Mouse (Mus musculus): ENCODE measurements around the gene Rab11fip4. TPM values are rescaled to one million over a fixed set of nuclear protein-coding genes. Genes with fewer than 3 reads are reported as not detected.

The Rab11fip4 gene
- total and polyA plus RNA-seq, 3 experiments, result 13.2 to 41.6 (median 26.6) TPM

- TF ChIP-seq RCOR1 (conservative IDR thresholded peaks at IDR 0.05; ENCODE audit: low read depth, low read length), result no peak
- no peak for TF ChIP-seq NRF1 (IDR thresholded peaks at IDR 0.05; ENCODE audit: low read depth, low read length)
- no peak for TF ChIP-seq USF2 (conservative IDR thresholded peaks at IDR 0.05; ENCODE audit: low read depth, low read length)
- TF ChIP-seq CHD1 (IDR thresholded peaks at IDR 0.05; ENCODE audit: low read depth, low read length), result no peak
- TF ChIP-seq MAZ (IDR thresholded peaks at IDR 0.05; ENCODE audit: low read depth, low read length), result no peak
- TF ChIP-seq TBP (conservative IDR thresholded peaks at IDR 0.05; ENCODE audit: low read depth, low read length), result no peak
- Histone ChIP-seq H3K36me3 (replicated peaks in 1 of 2; ENCODE audit: control insufficient read depth in 1 of 2, insufficient read depth in 1 of 2, low read length in 1 of 2) (peaks cover 42 to 74% of the 10 kb centered on the region in 2 experiments), H3K9me3 (replicated peaks; ENCODE audit: low read length) (no peaks in the 10 kb centered on the region), H3K27me3 (replicated peaks) (no peaks in the 10 kb centered on the region), H3K4me2 (ENCODE audit: insufficient read depth, low read depth, poor library complexity, severe bottlenecking) (no peak overlapping the region), H3K79me2 (replicated peaks; ENCODE audit: control insufficient read depth, extremely low read depth, insufficient read depth, poor library complexity, severe bottlenecking) (no peaks in the 10 kb centered on the region), H3K4me1 (ENCODE audit: control insufficient read depth in 1 of 2, insufficient read depth in 2 of 2) (peaks cover 5 to 17% of the 10 kb centered on the region in 2 experiments), H3K27ac (ENCODE audit: insufficient read depth, low read depth) (no peak overlapping the region), H3K9ac (ENCODE audit: insufficient read depth, low read depth) (no peak overlapping the region), H3K4me3 (replicated peaks in 1 of 3; ENCODE audit: low read depth in 2 of 3, low read length in 2 of 3, poor library complexity in 1 of 3) (no peak overlapping the region)
- in situ Hi-C loops (cut with MboI; ENCODE audit: low pct_ligation_motif_present, low pct_unique_long_range_greater_than_20kb, low sequenced_read_pairs) (no loop called here), dilution Hi-C loops (cut with MboI; ENCODE audit: extremely low pct_ligation_motif_present, extremely low pct_unique_long_range_greater_than_20kb, low sequenced_read_pairs) (no loop called here)
- no peak for DNase-seq (ENCODE audit: extremely low read depth)
Measured at GRCm38 (mm10) chr11:79560536-79560935, 30.5 kb upstream of the Rab11fip4 start.

- Histone ChIP-seq H3K27ac (ENCODE audit: insufficient read depth, low read depth) (no peak overlapping the region), H3K79me2 (replicated peaks; ENCODE audit: control insufficient read depth, extremely low read depth, insufficient read depth, poor library complexity, severe bottlenecking) (no peaks in the 10 kb centered on the region), H3K9me3 (replicated peaks; ENCODE audit: low read length) (peaks cover 3% of the 10 kb centered on the region), H3K9ac (ENCODE audit: insufficient read depth, low read depth) (no peak overlapping the region), H3K36me3 (replicated peaks in 1 of 2; ENCODE audit: control insufficient read depth in 1 of 2, insufficient read depth in 1 of 2, low read length in 1 of 2) (peaks cover 48 to 82% of the 10 kb centered on the region in 2 experiments), H3K4me1 (ENCODE audit: control insufficient read depth in 1 of 2, insufficient read depth in 2 of 2) (peaks cover 5 to 17% of the 10 kb centered on the region in 2 experiments), H3K27me3 (replicated peaks) (no peaks in the 10 kb centered on the region), H3K4me3 (replicated peaks in 1 of 3; ENCODE audit: low read depth in 2 of 3, low read length in 2 of 3, poor library complexity in 1 of 3) (no peak overlapping the region), H3K4me2 (ENCODE audit: insufficient read depth, low read depth, poor library complexity, severe bottlenecking) (no peak overlapping the region)
- DNase-seq (ENCODE audit: extremely low read depth), result no peak
- TF ChIP-seq NELFE (IDR thresholded peaks at IDR 0.05; ENCODE audit: low read depth, low read length) (no peak), BHLHE40 (IDR thresholded peaks at IDR 0.05; ENCODE audit: low read depth, low read length) (0 out of 2 replicates have a peak, but pooled peaks have one; percentile 7), ETS1 (conservative IDR thresholded peaks at IDR 0.05; ENCODE audit: low read depth, low read length) (peak; percentile 59), TCF12 (IDR thresholded peaks at IDR 0.05; ENCODE audit: low read depth, low read length) (0 out of 2 replicates have a peak, but pooled peaks have one; percentile 47)
- in situ Hi-C loops (cut with MboI; ENCODE audit: low pct_ligation_motif_present, low pct_unique_long_range_greater_than_20kb, low sequenced_read_pairs), result no loop called here
- dilution Hi-C loops (cut with MboI; ENCODE audit: extremely low pct_ligation_motif_present, extremely low pct_unique_long_range_greater_than_20kb, low sequenced_read_pairs), result no loop called here
Measured at GRCm38 (mm10) chr11:79563493-79563892, 27.5 kb upstream of the Rab11fip4 start.

- no peak for DNase-seq (ENCODE audit: extremely low read depth)
- H3K9me3 ChIP-seq (replicated peaks; ENCODE audit: low read length), result peaks cover 3% of the 10 kb centered on the region
- H3K36me3 ChIP-seq (replicated peaks in 1 of 2; ENCODE audit: control insufficient read depth in 1 of 2, insufficient read depth in 1 of 2, low read length in 1 of 2), result peaks cover 42 to 79% of the 10 kb centered on the region in 2 experiments
- peak; percentile 15; the same call in 1 of the 2 replicates for TF ChIP-seq SMC3 (IDR thresholded peaks at IDR 0.05; ENCODE audit: low read depth, low read length)
- peak in 1 of 2 experiments; percentile 36; a peak in 2 of 4 replicates for TF ChIP-seq CTCF (conservative IDR thresholded peaks at IDR 0.05 in 1 of 2, IDR thresholded peaks at IDR 0.05 in 1 of 2; ENCODE audit: low read depth in 2 of 2, low read length in 2 of 2)
- peak; percentile 24 for TF ChIP-seq RAD21 (IDR thresholded peaks at IDR 0.05; ENCODE audit: low read depth, low read length)
- TF ChIP-seq MAZ (IDR thresholded peaks at IDR 0.05; ENCODE audit: low read depth, low read length), result no peak
- H3K4me1 ChIP-seq (ENCODE audit: control insufficient read depth in 1 of 2, insufficient read depth in 2 of 2), result peaks cover 5 to 39% of the 10 kb centered on the region in 2 experiments
- no peaks in the 10 kb centered on the region for H3K79me2 ChIP-seq (replicated peaks; ENCODE audit: control insufficient read depth, extremely low read depth, insufficient read depth, poor library complexity, severe bottlenecking)
- H3K9ac ChIP-seq (ENCODE audit: insufficient read depth, low read depth), result no peak overlapping the region
- no peak overlapping the region for H3K4me2 ChIP-seq (ENCODE audit: insufficient read depth, low read depth, poor library complexity, severe bottlenecking)
- dilution Hi-C loops (cut with MboI; ENCODE audit: extremely low pct_ligation_motif_present, extremely low pct_unique_long_range_greater_than_20kb, low sequenced_read_pairs) (no loop called here), in situ Hi-C loops (cut with MboI; ENCODE audit: low pct_ligation_motif_present, low pct_unique_long_range_greater_than_20kb, low sequenced_read_pairs) (no loop called here)
- no peak overlapping the region for H3K27ac ChIP-seq (ENCODE audit: insufficient read depth, low read depth)
- no peaks in the 10 kb centered on the region for H3K27me3 ChIP-seq (replicated peaks)
- no peak overlapping the region for H3K4me3 ChIP-seq (replicated peaks in 1 of 3; ENCODE audit: low read depth in 2 of 3, low read length in 2 of 3, poor library complexity in 1 of 3)
Measured at GRCm38 (mm10) chr11:79566947-79567346, 24.1 kb upstream of the Rab11fip4 start.

Measured in CH12.LX (cell line).